Mouse (Mus musculus) kidney, postnatal 0 days (tissue): ENCODE results near the gene Lhfpl5. TPM values are rescaled to one million over a fixed set of nuclear protein-coding genes. Genes with fewer than 3 reads are reported as not detected.

Source experiments
- ATAC-seq: fragments of 200-750 bp; cut with Nextera tagmentation; replicated peaks from 2 replicates; pipeline ENCODE4 v1.8.0; 2017; ENCODE audit warnings: low read depth, moderate number of reproducible peaks, moderate TSS enrichment, moderate library complexity; ENCODE audit not compliant: low FRiP score
- DNase-seq: peaks from one replicate; pipeline ENCODE4 v3.0.0-alpha.2; 2016; ENCODE audit warnings: low spot score
- H3K27ac ChIP-seq: fragments of 300-500 bp; sonication (generic); 2 replicates; pipeline ENCODE4 v1.5.1; 2014; ENCODE audit warnings: mild to moderate bottlenecking
- H3K27me3 ChIP-seq: fragments of 300-500 bp; sonication (generic); 2 replicates; pipeline ENCODE4 v1.6.1; 2014; ENCODE audit warnings: low read length, mixed read lengths; ENCODE audit not compliant: insufficient read depth
- H3K36me3 ChIP-seq: fragments of 300-500 bp; sonication (generic); 2 replicates; pipeline ENCODE4 v1.6.1; 2014; ENCODE audit warnings: low read length, mixed read lengths; ENCODE audit not compliant: insufficient read depth
- H3K4me1 ChIP-seq: fragments of 300-500 bp; sonication (generic); replicated peaks from 2 replicates; pipeline ENCODE4 v1.6.1; 2014; ENCODE audit warnings: antibody characterized with exemption, low read length, mixed read lengths; ENCODE audit not compliant: insufficient read depth
- H3K4me2 ChIP-seq: fragments of 300-500 bp; sonication (generic); 2 replicates; pipeline ENCODE4 v1.6.1; 2014; ENCODE audit warnings: mild to moderate bottlenecking, low read length, moderate library complexity, mixed read lengths
- H3K4me3 ChIP-seq: fragments of 300-500 bp; sonication (generic); replicated peaks from 2 replicates; pipeline ENCODE4 v1.5.1; 2014; ENCODE audit warnings: low read depth, low read length
- H3K9ac ChIP-seq: fragments of 300-500 bp; sonication (generic); 2 replicates; pipeline ENCODE4 v1.6.1; 2014; ENCODE audit warnings: low read depth, low read length
- H3K9me3 ChIP-seq: fragments of 300-500 bp; sonication (generic); replicated peaks from 2 replicates; pipeline ENCODE4 v1.6.1; 2016; ENCODE audit warnings: low read length, inconsistent platforms, mixed read lengths
- CTCF ChIP-seq: IDR thresholded peaks from 2 replicates; pipeline ENCODE4 v1.5.1; 2016; ENCODE audit warnings: antibody characterized with exemption, low read depth, mild to moderate bottlenecking, moderate library complexity
- WGBS: fragments of 180-500 bp; shearing (Covaris S2); extraction: QIAGEN DNeasy Blood & Tissue Kit; methylation state at CpG from one replicate; pipeline ENCODE4 v1.1.7; 2014; 5-methylcytosine and 5-hydroxymethylcytosine counted together
- polyA plus RNA-seq: library from polyadenylated mRNA; unstranded; fragments of >200 nt; fragmentation: Nextera tagmentation; extraction: Ambion mirVana; gene quantifications from 2 replicates; pipeline ENCODE4 v1.2.1, GENCODE M21; 2015

Lhfpl5 gene
- polyA plus RNA-seq, 1 experiment from 2014 or later: not detected

- no peak for ATAC-seq
- no peak for TF ChIP-seq CTCF
- H3K4me1 ChIP-seq: no peaks in the 10 kb centered on the region
- DNase-seq: no peak
- H3K27me3 ChIP-seq: no peaks in the 10 kb centered on the region
- H3K9me3 ChIP-seq: no peaks in the 10 kb centered on the region
- H3K27ac ChIP-seq: no peak overlapping the region
- WGBS: 56% methylated on average over 3 of the region's 3 CpGs
- no peak overlapping the region for H3K4me2 ChIP-seq
- H3K9ac ChIP-seq: no peak overlapping the region
- peaks cover 32% of the 10 kb centered on the region for H3K36me3 ChIP-seq
- H3K4me3 ChIP-seq: no peak overlapping the region
Observed at GRCm38 (mm10) chr17:28586509-28586908, 11.1 kb downstream of the Lhfpl5 start.

GRCm38 (mm10) chr17:28588591-28588990 lies 13.2 kb downstream of the Lhfpl5 start:
- Histone ChIP-seq H3K36me3 (peaks cover 44% of the 10 kb centered on the region), H3K4me3 (no peak overlapping the region), H3K27ac (no peak overlapping the region; the same call in 1 of the 2 replicates), H3K9ac (no peak overlapping the region), H3K9me3 (no peaks in the 10 kb centered on the region), H3K4me1 (no peaks in the 10 kb centered on the region), H3K27me3 (no peaks in the 10 kb centered on the region), H3K4me2 (no peak overlapping the region)
- no peak for TF ChIP-seq CTCF
- 61% methylated on average over 2 of the region's 2 CpGs for WGBS
- DNase-seq: no peak
- ATAC-seq: no peak

DNA sequence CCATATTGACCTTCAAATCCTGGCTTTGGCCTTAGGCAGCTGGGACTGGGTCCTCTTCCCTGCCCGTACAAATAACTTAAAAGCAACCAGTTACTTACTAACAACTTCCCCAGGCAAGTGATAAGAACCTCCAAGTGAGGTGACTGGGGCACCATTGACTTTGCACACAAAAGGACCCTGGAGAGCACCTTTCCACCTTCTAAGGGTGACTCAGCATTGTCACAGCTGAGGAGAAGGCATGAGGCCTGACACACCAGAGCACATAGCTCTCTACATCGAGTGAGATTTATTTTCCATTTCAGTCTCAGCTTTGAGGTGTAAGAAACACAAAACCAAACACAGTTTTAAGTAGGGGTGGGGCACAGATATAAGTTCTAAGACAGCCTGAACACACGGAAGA lies 15.2 kb downstream of the Lhfpl5 start:
- H3K27me3 ChIP-seq: no peaks in the 10 kb centered on the region
- ATAC-seq (no peak), DNase-seq (no peak)
- no peaks in the 10 kb centered on the region for H3K4me1 ChIP-seq
- H3K9ac ChIP-seq: no peak overlapping the region
- H3K27ac ChIP-seq: no peak overlapping the region
- 88% methylated on average over 3 of the region's 3 CpGs for WGBS
- TF ChIP-seq CTCF: no peak
- H3K9me3 ChIP-seq: no peaks in the 10 kb centered on the region
- no peak overlapping the region for H3K4me3 ChIP-seq
- H3K36me3 ChIP-seq: peaks cover 50% of the 10 kb centered on the region
- H3K4me2 ChIP-seq: no peak overlapping the region

DNA sequence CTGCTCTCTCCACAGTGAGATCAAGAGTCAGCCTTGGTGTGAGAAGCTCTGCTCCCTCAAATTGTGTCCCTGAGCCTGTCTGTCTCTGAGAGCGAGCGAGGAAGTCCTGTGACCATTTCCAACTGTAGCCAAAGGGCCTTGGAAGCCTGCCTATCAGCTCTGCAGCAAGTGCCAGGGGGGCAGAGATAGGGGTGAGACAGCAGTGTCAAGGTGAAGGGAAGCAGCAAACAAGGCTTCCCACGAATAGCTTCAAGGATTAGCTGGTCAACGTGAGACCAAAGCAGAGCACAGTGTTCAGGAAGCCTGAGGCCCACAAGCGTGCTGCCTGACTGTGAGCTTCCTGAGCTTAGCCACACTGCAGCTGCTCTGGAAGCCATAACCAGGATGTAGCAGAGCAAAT lies 16.0 kb downstream of the Lhfpl5 start:
- no peak for ATAC-seq
- WGBS: 95% methylated on average over 5 of the region's 5 CpGs
- H3K36me3 ChIP-seq: peaks cover 56% of the 10 kb centered on the region

DNA sequence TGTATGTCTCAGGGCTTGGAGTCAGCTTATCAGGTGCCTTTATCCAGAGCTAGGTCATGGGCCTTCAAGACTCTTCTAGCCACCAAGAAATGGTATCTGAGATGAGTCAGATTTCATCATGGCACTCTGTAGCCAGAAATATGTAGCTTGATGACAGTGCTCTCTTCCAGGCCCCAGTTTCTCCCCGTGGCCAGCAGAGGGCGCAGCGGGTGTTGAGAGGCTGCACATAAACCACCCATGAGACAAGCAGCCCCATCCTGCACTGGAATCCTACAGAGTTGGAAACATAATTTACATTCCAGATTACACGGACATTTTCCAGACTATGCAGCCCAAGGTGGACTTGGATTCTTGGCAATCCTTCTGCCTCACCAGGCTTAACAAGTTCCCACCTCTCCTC lies 17.6 kb downstream of the Lhfpl5 start:
- TF ChIP-seq CTCF: peak; percentile 92
- WGBS: 13% methylated on average over 4 of the region's 4 CpGs
- Histone ChIP-seq H3K9ac (no peak overlapping the region), H3K4me3 (no peak overlapping the region), H3K27ac (no peak overlapping the region), H3K9me3 (no peaks in the 10 kb centered on the region), H3K4me1 (no peaks in the 10 kb centered on the region), H3K4me2 (no peak overlapping the region), H3K27me3 (no peaks in the 10 kb centered on the region), H3K36me3 (peaks cover 64% of the 10 kb centered on the region)
- 0 out of 2 replicates have a peak, but pooled peaks have one; percentile 25 for ATAC-seq
- peak; percentile 82 for DNase-seq

More for the DNA sequence above, 16.0 kb downstream of the Lhfpl5 start:
- DNase-seq: no peak
- H3K27me3 ChIP-seq: no peaks in the 10 kb centered on the region
- H3K9me3 ChIP-seq: no peaks in the 10 kb centered on the region
- no peaks in the 10 kb centered on the region for H3K4me1 ChIP-seq
- no peak overlapping the region for H3K9ac ChIP-seq
- no peak overlapping the region for H3K27ac ChIP-seq
- no peak for TF ChIP-seq CTCF
- no peak overlapping the region for H3K4me3 ChIP-seq
- no peak overlapping the region for H3K4me2 ChIP-seq

DNA sequence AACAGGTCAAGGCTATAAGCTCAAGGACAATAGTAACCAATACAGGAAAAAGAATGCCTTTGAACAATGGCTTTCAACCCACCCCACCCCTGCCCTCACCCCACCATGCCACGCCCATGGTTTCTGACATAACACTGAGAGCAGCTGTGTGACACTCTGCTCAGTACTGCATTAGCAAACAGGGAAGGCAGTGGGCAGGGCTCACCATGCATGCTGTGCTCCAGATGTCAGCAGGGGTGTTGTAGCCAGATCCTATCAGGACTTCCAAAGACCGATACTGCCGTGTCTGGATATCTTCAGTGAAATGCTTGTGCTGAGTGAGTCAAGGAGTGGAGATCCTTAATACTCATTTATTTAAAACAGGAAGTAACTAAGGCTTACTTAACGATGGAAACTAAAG lies 18.5 kb downstream of the Lhfpl5 start:
- ATAC-seq: no peak

DNA sequence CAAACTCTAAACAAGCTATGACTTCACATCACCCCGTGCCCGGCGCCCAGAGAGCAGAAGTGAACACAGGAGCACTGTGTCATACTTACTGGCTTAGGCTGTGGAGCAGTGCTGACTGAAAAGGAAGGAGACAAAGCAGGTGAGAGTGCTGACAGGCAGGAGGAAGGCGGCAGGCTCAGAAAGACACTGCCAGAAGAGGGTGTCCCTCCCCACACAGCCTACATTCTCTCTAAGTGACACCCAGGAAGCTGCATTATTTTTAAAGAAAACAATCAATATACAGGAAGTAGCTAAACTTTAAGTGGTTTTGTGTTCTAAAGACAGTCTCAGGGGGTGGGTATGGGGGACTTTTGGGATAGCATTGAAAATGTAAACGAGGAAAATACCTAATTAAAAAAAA lies 25.3 kb downstream of the Lhfpl5 start:
- no peak overlapping the region for H3K9ac ChIP-seq
- H3K4me3 ChIP-seq: no peak overlapping the region
- H3K4me1 ChIP-seq: no peaks in the 10 kb centered on the region
- peaks cover 78% of the 10 kb centered on the region for H3K36me3 ChIP-seq
- DNase-seq (no peak), ATAC-seq (no peak)
- no peak overlapping the region for H3K4me2 ChIP-seq
- H3K9me3 ChIP-seq: no peaks in the 10 kb centered on the region
- 87% methylated on average over 5 of the region's 5 CpGs for whole genome bisulfite sequencing
- no peak overlapping the region for H3K27ac ChIP-seq
- H3K27me3 ChIP-seq: no peaks in the 10 kb centered on the region
- no peak for TF ChIP-seq CTCF

More for the DNA sequence above, 18.5 kb downstream of the Lhfpl5 start:
- 78% methylated on average over 4 of the region's 4 CpGs for WGBS
- no peak overlapping the region for H3K4me2 ChIP-seq
- no peak for TF ChIP-seq CTCF
- no peak overlapping the region for H3K9ac ChIP-seq
- peaks cover 62% of the 10 kb centered on the region for H3K36me3 ChIP-seq
- no peak for DNase-seq
- no peaks in the 10 kb centered on the region for H3K27me3 ChIP-seq
- no peak overlapping the region for H3K27ac ChIP-seq
- no peaks in the 10 kb centered on the region for H3K9me3 ChIP-seq
- no peaks in the 10 kb centered on the region for H3K4me1 ChIP-seq
- no peak overlapping the region for H3K4me3 ChIP-seq
